Mouse (Mus musculus): ENCODE data around the gene Rac1.
"Not testable (repeated sequence)": the region's sequence is repeated elsewhere in the genome, so short reads cannot be mapped to it uniquely, and the experiment has no call there.

Gene Rac1

GRCm38 (mm10) chr5:143527486-143528307 lies at the start of gene Rac1:
Rac1 (minus strand) TSS chr5:143528036.
- DNase-seq (ENCODE audit: low read depth, low spot score), result peak; percentile 94

GRCm38 (mm10) chr5:143574261-143575178 lies 46.7 kb upstream of the Rac1 start:
- DNase-seq (ENCODE audit: low read depth, low spot score), result no peak

- no peak for DNase-seq (ENCODE audit: low read depth, low spot score)
Measured at GRCm38 (mm10) chr5:143573067-143573466, 45.2 kb upstream of the Rac1 start.

- DNase-seq (ENCODE audit: low read depth, low spot score), result no peak
Measured at GRCm38 (mm10) chr5:143572195-143572594, 44.4 kb upstream of the Rac1 start.

GRCm38 (mm10) chr5:143567860-143568259 lies 40.0 kb upstream of the Rac1 start:
- DNase-seq (ENCODE audit: low read depth, low spot score), result peak; percentile 92

- no peak for DNase-seq (ENCODE audit: low read depth, low spot score)
Measured at GRCm38 (mm10) chr5:143567258-143567670, 39.4 kb upstream of the Rac1 start.

GRCm38 (mm10) chr5:143566804-143567203 lies 39.0 kb upstream of the Rac1 start:
- DNase-seq (ENCODE audit: low read depth, low spot score), result not testable (repeated sequence)

GRCm38 (mm10) chr5:143561544-143562185 lies 33.8 kb upstream of the Rac1 start:
- DNase-seq (ENCODE audit: low read depth, low spot score), result no peak

- DNase-seq (ENCODE audit: low read depth, low spot score), result no peak
Measured at GRCm38 (mm10) chr5:143561009-143561408, 33.2 kb upstream of the Rac1 start.

GRCm38 (mm10) chr5:143558731-143559130 lies 30.9 kb upstream of the Rac1 start:
- DNase-seq (ENCODE audit: low read depth, low spot score), result no peak

- no peak for DNase-seq (ENCODE audit: low read depth, low spot score)
Measured at GRCm38 (mm10) chr5:143555233-143555632, 27.4 kb upstream of the Rac1 start.

GRCm38 (mm10) chr5:143552911-143553310 lies 25.1 kb upstream of the Rac1 start:
- no peak for DNase-seq (ENCODE audit: low read depth, low spot score)

GRCm38 (mm10) chr5:143548922-143549321 lies 21.1 kb upstream of the Rac1 start:
- peak; percentile 41 for DNase-seq (ENCODE audit: low read depth, low spot score)

- DNase-seq (ENCODE audit: low read depth, low spot score), result peak; percentile 96
Measured at GRCm38 (mm10) chr5:143548401-143548846, 20.6 kb upstream of the Rac1 start.

- peak; percentile 24 for DNase-seq (ENCODE audit: low read depth, low spot score)
Measured at GRCm38 (mm10) chr5:143547866-143548265, 20.0 kb upstream of the Rac1 start.

- peak; percentile 93 for DNase-seq (ENCODE audit: low read depth, low spot score)
Measured at GRCm38 (mm10) chr5:143547384-143547783, 19.5 kb upstream of the Rac1 start.

- DNase-seq (ENCODE audit: low read depth, low spot score), result no peak
Measured at GRCm38 (mm10) chr5:143539111-143539510, 11.3 kb upstream of the Rac1 start.

GRCm38 (mm10) chr5:143537022-143537421 lies 9.2 kb upstream of the Rac1 start:
- no peak for DNase-seq (ENCODE audit: low read depth, low spot score)

GRCm38 (mm10) chr5:143534922-143535321 lies 7.1 kb upstream of the Rac1 start:
- DNase-seq (ENCODE audit: low read depth, low spot score), result no peak

GRCm38 (mm10) chr5:143530715-143531114 lies 2.9 kb upstream of the Rac1 start:
- DNase-seq (ENCODE audit: low read depth, low spot score), result no peak

- no peak for DNase-seq (ENCODE audit: low read depth, low spot score)
Measured at GRCm38 (mm10) chr5:143528308-143528683, 460 bp upstream of the Rac1 start.
